Mouse (Mus musculus): ENCODE measurements around the gene Retreg3.
A peak's percentile ranks its signal among the peaks of the same experiment; 100 is the strongest.

The Retreg3 gene

GRCm38 (mm10) chr11:101111178-101111577 is 8.5 kb downstream of the Retreg3 start:
- DNase-seq = no peak

- no peak for DNase-seq
Observed at GRCm38 (mm10) chr11:101110708-101111107, 9.0 kb downstream of the Retreg3 start.

GRCm38 (mm10) chr11:101109351-101109750 is 10.3 kb downstream of the Retreg3 start:
- no peak for DNase-seq

- DNase-seq = no peak
Observed at GRCm38 (mm10) chr11:101103011-101103410, 16.7 kb downstream of the Retreg3 start.

GRCm38 (mm10) chr11:101098231-101098630 is 21.5 kb downstream of the Retreg3 start:
- DNase-seq = no peak

GRCm38 (mm10) chr11:101095314-101096024 is 24.2 kb downstream of the Retreg3 start, which contains the start of gene Psmc3ip:
Gene Psmc3ip, minus strand, starts transcription at chr11:101095436.
- peak; percentile 97 for DNase-seq

GRCm38 (mm10) chr11:101094930-101095313 is 24.8 kb downstream of the Retreg3 start:
- DNase-seq = no peak

GRCm38 (mm10) chr11:101089931-101090330 is 29.8 kb downstream of the Retreg3 start:
- no peak for DNase-seq

GRCm38 (mm10) chr11:101087682-101088055 is 32.0 kb downstream of the Retreg3 start:
- DNase-seq = no peak

GRCm38 (mm10) chr11:101086756-101087681 is 32.7 kb downstream of the Retreg3 start, which contains the start of gene Mlx:
Gene Mlx, plus strand, starts transcription at chr11:101087277.
- peak; percentile 96 for DNase-seq

GRCm38 (mm10) chr11:101086323-101086674 is 33.4 kb downstream of the Retreg3 start:
- DNase-seq = no peak

- DNase-seq = no peak
Observed at GRCm38 (mm10) chr11:101085617-101086322, 33.9 kb downstream of the Retreg3 start.

- DNase-seq = no peak
Observed at GRCm38 (mm10) chr11:101084811-101085210, 34.9 kb downstream of the Retreg3 start.

GRCm38 (mm10) chr11:101084246-101084645 is 35.4 kb downstream of the Retreg3 start:
- no peak for DNase-seq

- peak; percentile 51 for DNase-seq
Observed at GRCm38 (mm10) chr11:101083083-101083697, 36.5 kb downstream of the Retreg3 start.

GRCm38 (mm10) chr11:101082208-101083082 is 37.2 kb downstream of the Retreg3 start, which contains the start of gene Coasy:
Gene Coasy, plus strand, starts transcription at chr11:101082565.
- DNase-seq = peak; percentile 92

GRCm38 (mm10) chr11:101081659-101082058 is 38.0 kb downstream of the Retreg3 start:
- DNase-seq = no peak

GRCm38 (mm10) chr11:101080421-101080820 is 39.3 kb downstream of the Retreg3 start:
- DNase-seq = no peak

- no peak for DNase-seq
Observed at GRCm38 (mm10) chr11:101079746-101080145, 39.9 kb downstream of the Retreg3 start.

GRCm38 (mm10) chr11:101078121-101078520 is 41.6 kb downstream of the Retreg3 start, which contains the start of gene Hsd17b1:
Gene Hsd17b1, plus strand, starts transcription at chr11:101078411.
- DNase-seq = no peak

- no peak for DNase-seq
Observed at GRCm38 (mm10) chr11:101071810-101072428, 47.8 kb downstream of the Retreg3 start.

All from lung, postnatal 10 days (tissue).